Mouse (Mus musculus) limb, embryonic 12.5 days (tissue): Measurements from ENCODE around the gene Zdhhc20. TPM values are rescaled to one million over a fixed set of nuclear protein-coding genes. Genes with fewer than 3 reads are reported as not detected.
A peak's percentile ranks its signal among the peaks of the same experiment; 100 is the strongest.
"Not testable (repeated sequence)": the region's sequence is repeated elsewhere in the genome, so short reads cannot be mapped to it uniquely, and the experiment has no call there.

Source experiments
- ATAC-seq: fragments of 200-750 bp; cut with Nextera tagmentation; 2 replicates; pipeline ENCODE4 v1.8.0; 2017; ENCODE audit warnings: low read depth, moderate TSS enrichment; ENCODE audit not compliant: insufficient number of reproducible peaks, insufficient read depth, low FRiP score, low TSS enrichment
- H3K27ac ChIP-seq: fragments of 300-500 bp; sonication (generic); 2 replicates; pipeline ENCODE4 v1.5.1; 2016; ENCODE audit warnings: mild to moderate bottlenecking, moderate library complexity
- H3K27me3 ChIP-seq: fragments of 300-500 bp; sonication (generic); 2 replicates; pipeline ENCODE4 v1.6.1; 2016; ENCODE audit warnings: mild to moderate bottlenecking, moderate library complexity
- H3K36me3 ChIP-seq: fragments of 300-500 bp; sonication (generic); 2 replicates; pipeline ENCODE4 v1.6.1; 2016; ENCODE audit warnings: mild to moderate bottlenecking, moderate library complexity
- H3K4me1 ChIP-seq: fragments of 300-500 bp; sonication (generic); replicated peaks from 2 replicates; pipeline ENCODE4 v1.6.1; 2016
- H3K4me2 ChIP-seq: fragments of 300-500 bp; sonication (generic); 2 replicates; pipeline ENCODE4 v1.6.1; 2016; ENCODE audit warnings: mild to moderate bottlenecking, moderate library complexity
- H3K4me3 ChIP-seq: fragments of 300-500 bp; sonication (generic); replicated peaks from 2 replicates; pipeline ENCODE4 v1.5.1; 2016; ENCODE audit warnings: mild to moderate bottlenecking
- H3K9ac ChIP-seq: fragments of 300-500 bp; sonication (generic); replicated peaks from 2 replicates; pipeline ENCODE4 v1.6.1; 2016; ENCODE audit warnings: mild to moderate bottlenecking, moderate library complexity
- H3K9me3 ChIP-seq: fragments of 300-500 bp; sonication (generic); 2 replicates; pipeline ENCODE4 v1.6.1; 2016; ENCODE audit warnings: mild to moderate bottlenecking, moderate library complexity
- WGBS: fragments of 180-500 bp; shearing (Covaris S2); methylation state at CpG from one replicate; pipeline ENCODE4 v1.1.7; 2016; 5-methylcytosine and 5-hydroxymethylcytosine counted together
- polyA plus RNA-seq: library from polyadenylated mRNA; unstranded; fragments of >200 nt; fragmentation: Nextera tagmentation; extraction: Ambion mirVana; gene quantifications from 2 replicates; pipeline ENCODE4 v1.2.1, GENCODE M21; 2016

Gene Zdhhc20
- polyA plus RNA-seq, 1 experiment from 2014 or later = 78.4 TPM

GRCm38 (mm10) chr14:57861987-57862412 lies 28.1 kb downstream of the Zdhhc20 start:
- no peak overlapping the region for H3K4me3 ChIP-seq
- no peak overlapping the region for H3K9ac ChIP-seq
- no peaks in the 10 kb centered on the region for H3K9me3 ChIP-seq
- WGBS = 87% methylated on average over 4 of the region's 4 CpGs
- H3K4me1 ChIP-seq = no peaks in the 10 kb centered on the region
- no peak overlapping the region for H3K27ac ChIP-seq
- H3K36me3 ChIP-seq = peaks cover 87% of the 10 kb centered on the region
- no peak overlapping the region for H3K4me2 ChIP-seq
- H3K27me3 ChIP-seq = no peaks in the 10 kb centered on the region
- no peak for ATAC-seq

GRCm38 (mm10) chr14:57859520-57859919 lies 30.6 kb downstream of the Zdhhc20 start:
- Histone ChIP-seq H3K4me1 (no peaks in the 10 kb centered on the region), H3K36me3 (peaks cover 83% of the 10 kb centered on the region; the same call in 1 of the 2 replicates)

GRCm38 (mm10) chr14:57858601-57859000 lies 31.5 kb downstream of the Zdhhc20 start:
- Histone ChIP-seq H3K27me3 (no peaks in the 10 kb centered on the region), H3K4me3 (no peak overlapping the region), H3K9me3 (no peaks in the 10 kb centered on the region), H3K27ac (no peak overlapping the region), H3K4me1 (no peaks in the 10 kb centered on the region), H3K36me3 (peaks cover 80% of the 10 kb centered on the region; the same call in 1 of the 2 replicates), H3K4me2 (no peak overlapping the region), H3K9ac (no peak overlapping the region)
- no peak for ATAC-seq
- 93% methylated on average over 2 of the region's 2 CpGs for WGBS

More at GRCm38 (mm10) chr14:57859520-57859919, 30.6 kb downstream of the Zdhhc20 start:
- no peak overlapping the region for H3K9ac ChIP-seq
- H3K9me3 ChIP-seq = no peaks in the 10 kb centered on the region
- no peak overlapping the region for H3K4me2 ChIP-seq
- ATAC-seq = no peak
- no peaks in the 10 kb centered on the region for H3K27me3 ChIP-seq
- no peak overlapping the region for H3K4me3 ChIP-seq
- H3K27ac ChIP-seq = no peak overlapping the region

- H3K27me3 ChIP-seq, H3K9me3 ChIP-seq, H3K9ac ChIP-seq, H3K27ac ChIP-seq, H3K4me1 ChIP-seq, H3K4me3 ChIP-seq, ATAC-seq, H3K4me2 ChIP-seq: not testable (repeated sequence)
- peaks cover 79% of the 10 kb centered on the region for H3K36me3 ChIP-seq
These were observed 34.0 kb downstream of the Zdhhc20 start for GRCm38 (mm10) chr14:57856037-57856436.

- peaks cover 78% of the 10 kb centered on the region for H3K36me3 ChIP-seq
These were observed 37.1 kb downstream of the Zdhhc20 start for GRCm38 (mm10) chr14:57852961-57853360.

GRCm38 (mm10) chr14:57850330-57850729 lies 39.7 kb downstream of the Zdhhc20 start:
- no peak overlapping the region for H3K9ac ChIP-seq
- no peak overlapping the region for H3K27ac ChIP-seq
- H3K27me3 ChIP-seq = no peaks in the 10 kb centered on the region
- H3K4me2 ChIP-seq = no peak overlapping the region
- peaks cover 73% of the 10 kb centered on the region for H3K36me3 ChIP-seq
- 80% methylated on average over 3 of the region's 3 CpGs for WGBS
- no peak for ATAC-seq
- H3K4me1 ChIP-seq = no peaks in the 10 kb centered on the region
- H3K4me3 ChIP-seq = no peak overlapping the region
- H3K9me3 ChIP-seq = no peaks in the 10 kb centered on the region

More at GRCm38 (mm10) chr14:57852961-57853360, 37.1 kb downstream of the Zdhhc20 start:
- ATAC-seq = no peak
- no peaks in the 10 kb centered on the region for H3K27me3 ChIP-seq
- 89% methylated on average over 2 of the region's 2 CpGs for WGBS
- no peak overlapping the region for H3K27ac ChIP-seq
- H3K4me2 ChIP-seq = no peak overlapping the region
- H3K4me3 ChIP-seq = no peak overlapping the region
- H3K9ac ChIP-seq = no peak overlapping the region
- H3K9me3 ChIP-seq = no peaks in the 10 kb centered on the region
- no peaks in the 10 kb centered on the region for H3K4me1 ChIP-seq

- peaks cover 77% of the 10 kb centered on the region for H3K36me3 ChIP-seq
- H3K4me2 ChIP-seq = no peak overlapping the region
- no peak overlapping the region for H3K9ac ChIP-seq
- H3K9me3 ChIP-seq = no peaks in the 10 kb centered on the region
- 94% methylated on average over 2 of the region's 2 CpGs for WGBS
- H3K4me1 ChIP-seq = no peaks in the 10 kb centered on the region
- H3K27ac ChIP-seq = no peak overlapping the region
- no peak overlapping the region for H3K4me3 ChIP-seq
- ATAC-seq = no peak
- H3K27me3 ChIP-seq = no peaks in the 10 kb centered on the region
These were observed 41.4 kb downstream of the Zdhhc20 start for GRCm38 (mm10) chr14:57848646-57849045.

GRCm38 (mm10) chr14:57848061-57848460 lies 42.0 kb downstream of the Zdhhc20 start:
- H3K27ac ChIP-seq, ATAC-seq, H3K4me2 ChIP-seq, H3K9ac ChIP-seq, H3K9me3 ChIP-seq, H3K4me3 ChIP-seq, H3K27me3 ChIP-seq, H3K4me1 ChIP-seq: not testable (repeated sequence)
- 77% methylated on average over 5 of the region's 5 CpGs for WGBS
- peaks cover 71% of the 10 kb centered on the region for H3K36me3 ChIP-seq

- Histone ChIP-seq H3K4me2 (no peak overlapping the region), H3K27ac (no peak overlapping the region), H3K4me3 (no peak overlapping the region), H3K27me3 (no peaks in the 10 kb centered on the region), H3K9me3 (no peaks in the 10 kb centered on the region), H3K9ac (no peak overlapping the region), H3K36me3 (peaks cover 65% of the 10 kb centered on the region), H3K4me1 (no peaks in the 10 kb centered on the region)
- no peak for ATAC-seq
- 89% methylated on average over 3 of the region's 3 CpGs for WGBS
These were observed 45.5 kb downstream of the Zdhhc20 start for GRCm38 (mm10) chr14:57844535-57844934.

- Histone ChIP-seq H3K9me3 (no peaks in the 10 kb centered on the region), H3K27me3 (no peaks in the 10 kb centered on the region), H3K4me3 (no peak overlapping the region), H3K4me1 (no peaks in the 10 kb centered on the region), H3K36me3 (peaks cover 46% of the 10 kb centered on the region), H3K4me2 (no peak overlapping the region), H3K9ac (no peak overlapping the region), H3K27ac (no peak overlapping the region)
- ATAC-seq = no peak
- WGBS = 96% methylated on average over 10 of the region's 10 CpGs
These were observed 54.9 kb downstream of the Zdhhc20 start for GRCm38 (mm10) chr14:57835157-57835556.

GRCm38 (mm10) chr14:57833526-57833925 lies 56.5 kb downstream of the Zdhhc20 start:
- Histone ChIP-seq H3K9me3 (no peaks in the 10 kb centered on the region), H3K4me2 (no peak overlapping the region), H3K27ac (no peak overlapping the region), H3K36me3 (peaks cover 34% of the 10 kb centered on the region), H3K9ac (no peak overlapping the region), H3K27me3 (no peaks in the 10 kb centered on the region), H3K4me1 (no peaks in the 10 kb centered on the region), H3K4me3 (no peak overlapping the region)
- ATAC-seq = no peak
- 93% methylated on average over 2 of the region's 2 CpGs for WGBS

GRCm38 (mm10) chr14:57827284-57827683 lies 62.8 kb downstream of the Zdhhc20 start:
- WGBS = 80% methylated on average over 1 of the region's 1 CpGs
- ATAC-seq = no peak
- peak overlapping the region; percentile 88; the same call in 1 of the 2 replicates for H3K9ac ChIP-seq
- no peak overlapping the region for H3K27ac ChIP-seq
- peaks cover 13% of the 10 kb centered on the region for H3K36me3 ChIP-seq
- H3K4me1 ChIP-seq = peaks cover 16% of the 10 kb centered on the region
- H3K4me2 ChIP-seq = peak overlapping the region; percentile 74
- H3K4me3 ChIP-seq = peak overlapping the region; percentile 81
- no peaks in the 10 kb centered on the region for H3K9me3 ChIP-seq
- H3K27me3 ChIP-seq = no peaks in the 10 kb centered on the region
